Mouse (Mus musculus) spleen, adult 2 months (tissue): ENCODE results near the gene Sh3d19. TPM values are rescaled to one million over a fixed set of nuclear protein-coding genes. Genes with fewer than 3 reads are reported as not detected.
"Not testable (repeated sequence)": the region's sequence is repeated elsewhere in the genome, so short reads cannot be mapped to it uniquely, and the experiment has no call there.

Experiments used
- DNase-seq, 2 experiments: peaks; one replicate each; pipeline versions ENCODE4 v3.0.0 to v3.0.0-alpha.2; 2012 to 2021; ENCODE audit warnings: low spot score in 2 of 2, low read depth in 1 of 2
- H3K27ac ChIP-seq: fragments of 200-500 bp; 2 replicates; pipeline ENCODE4 v1.5.1; 2012; ENCODE audit warnings: low read length, inconsistent platforms; ENCODE audit not compliant: insufficient read depth
- H3K27me3 ChIP-seq: fragments of 200-500 bp; 2 replicates; pipeline ENCODE4 v1.6.1; 2012; ENCODE audit warnings: mild to moderate bottlenecking, moderate library complexity, low read length, inconsistent platforms; ENCODE audit not compliant: control insufficient read depth, insufficient read depth
- H3K36me3 ChIP-seq: fragments of 200-500 bp; 2 replicates; pipeline ENCODE4 v1.6.1; 2012; ENCODE audit warnings: mild to moderate bottlenecking, low read length, inconsistent platforms; ENCODE audit not compliant: control insufficient read depth, insufficient read depth
- H3K4me1 ChIP-seq: fragments of 200-500 bp; 2 replicates; pipeline ENCODE4 v1.6.1; 2011; ENCODE audit warnings: inconsistent platforms; ENCODE audit not compliant: control insufficient read depth, insufficient read depth, insufficient read length
- H3K4me3 ChIP-seq: fragments of 200-500 bp; 2 replicates; pipeline ENCODE4 v1.5.1; 2011; ENCODE audit warnings: mild to moderate bottlenecking, inconsistent platforms; ENCODE audit not compliant: insufficient read depth, insufficient read length; ENCODE audit errors: extremely low read depth
- CTCF ChIP-seq: fragments of 200-500 bp; IDR thresholded peaks from 2 replicates; pipeline ENCODE4 v1.5.1; 2011; ENCODE audit warnings: mild to moderate bottlenecking, inconsistent platforms; ENCODE audit not compliant: insufficient read depth, insufficient read length, insufficient replicate concordance; ENCODE audit errors: extremely low read depth
- POLR2A ChIP-seq: fragments of 200-500 bp; IDR thresholded peaks from 2 replicates; pipeline ENCODE4 v1.6.1; 2011; ENCODE audit warnings: low read depth, low read length, inconsistent platforms
- WGBS: fragments of 180-500 bp; shearing (Covaris S2); methylation state at CpG from one replicate; pipeline ENCODE4 v1.1.7; 2018; 5-methylcytosine and 5-hydroxymethylcytosine counted together
- polyA plus RNA-seq: library from polyadenylated mRNA; depleted of rRNA; stranded (reverse); fragments of >200 nt; gene quantifications from 2 replicates; pipeline ENCODE4 v1.2.3, GENCODE M21; 2012

Sh3d19 gene
- polyA plus RNA-seq, 1 experiment: 5.6 TPM

GRCm38 (mm10) chr3:85974451-85974850 lies 3.5 kb downstream of the Sh3d19 start:
- H3K27me3 ChIP-seq: peaks cover 9% of the 10 kb centered on the region; the same call in 1 of the 2 replicates
- WGBS: 92% methylated on average over 4 of the region's 4 CpGs
- no peak for DNase-seq
- TF ChIP-seq CTCF (no peak), POLR2A (no peak)
- H3K27ac ChIP-seq: no peak overlapping the region
- H3K36me3 ChIP-seq: no peaks in the 10 kb centered on the region
- no peak overlapping the region for H3K4me3 ChIP-seq
- no peaks in the 10 kb centered on the region for H3K4me1 ChIP-seq

GRCm38 (mm10) chr3:85980036-85980435 lies 9.1 kb downstream of the Sh3d19 start:
- no peaks in the 10 kb centered on the region for H3K27me3 ChIP-seq
- H3K4me1 ChIP-seq: no peaks in the 10 kb centered on the region
- no peak overlapping the region for H3K4me3 ChIP-seq
- TF ChIP-seq CTCF (no peak), POLR2A (no peak)
- no peak overlapping the region for H3K27ac ChIP-seq
- 90% methylated on average over 4 of the region's 4 CpGs for WGBS
- no peak for DNase-seq
- no peaks in the 10 kb centered on the region for H3K36me3 ChIP-seq

GRCm38 (mm10) chr3:85981761-85982160 lies 10.9 kb downstream of the Sh3d19 start:
- not testable (repeated sequence) for DNase-seq, H3K36me3 ChIP-seq, H3K4me1 ChIP-seq, H3K27me3 ChIP-seq, H3K27ac ChIP-seq, H3K4me3 ChIP-seq
- WGBS: 77% methylated on average over 3 of the region's 3 CpGs

- TF ChIP-seq CTCF (no peak), POLR2A (no peak)
- DNase-seq: no peak
- Histone ChIP-seq H3K27ac (no peak overlapping the region), H3K27me3 (no peaks in the 10 kb centered on the region), H3K4me3 (no peak overlapping the region), H3K36me3 (no peaks in the 10 kb centered on the region), H3K4me1 (no peaks in the 10 kb centered on the region)
- WGBS: 91% methylated on average over 6 of the region's 6 CpGs
These were observed 13.6 kb downstream of the Sh3d19 start for GRCm38 (mm10) chr3:85984537-85984936.

- Histone ChIP-seq H3K36me3 (no peaks in the 10 kb centered on the region), H3K4me3 (no peak overlapping the region), H3K4me1 (no peaks in the 10 kb centered on the region), H3K27ac (no peak overlapping the region), H3K27me3 (no peaks in the 10 kb centered on the region)
- WGBS: 85% methylated on average over 2 of the region's 2 CpGs
- TF ChIP-seq CTCF (no peak), POLR2A (no peak)
- DNase-seq: no peak
These were observed 16.3 kb downstream of the Sh3d19 start for GRCm38 (mm10) chr3:85987225-85987624.

- H3K27ac ChIP-seq: no peak overlapping the region
- TF ChIP-seq POLR2A (no peak), CTCF (no peak)
- no peak overlapping the region for H3K4me3 ChIP-seq
- H3K27me3 ChIP-seq: no peaks in the 10 kb centered on the region
- 66% methylated on average over 6 of the region's 6 CpGs for WGBS
- no peaks in the 10 kb centered on the region for H3K4me1 ChIP-seq
- no peak for DNase-seq
- H3K36me3 ChIP-seq: no peaks in the 10 kb centered on the region
These were observed 20.4 kb downstream of the Sh3d19 start for GRCm38 (mm10) chr3:85991140-85991801.

- TF ChIP-seq POLR2A: no peak
- no peak overlapping the region for H3K4me3 ChIP-seq
- H3K36me3 ChIP-seq: no peaks in the 10 kb centered on the region
- no peaks in the 10 kb centered on the region for H3K27me3 ChIP-seq
- no peaks in the 10 kb centered on the region for H3K4me1 ChIP-seq
- H3K27ac ChIP-seq: no peak overlapping the region
- no peak for DNase-seq
- WGBS: 11% methylated on average over 5 of the region's 5 CpGs
These were observed 20.9 kb downstream of the Sh3d19 start for GRCm38 (mm10) chr3:85991802-85992156.
